Mouse (Mus musculus) myocyte (in vitro differentiated cells): ENCODE results near the gene Pla2g4f.

ENCODE experiments used
- MAX ChIP-seq: IDR thresholded peaks from one replicate; pipeline ENCODE4 v1.6.1; 2011; ENCODE audit warnings: low read depth, mild to moderate bottlenecking, control low read depth
- POLR2A ChIP-seq: IDR thresholded peaks from one replicate; pipeline ENCODE4 v1.6.1; 2011; ENCODE audit warnings: low read depth, mild to moderate bottlenecking, control low read depth, moderate library complexity; ENCODE audit not compliant: insufficient read length

GRCm38 (mm10) chr2:120283550-120283949, 30.4 kb downstream of the Pla2g4f start:
- TF ChIP-seq POLR2A: no peak
- no peak for TF ChIP-seq MAX
